Mouse (Mus musculus): ENCODE results near the gene Dusp1. TPM values are rescaled to one million over a fixed set of nuclear protein-coding genes. Genes with fewer than 3 reads are reported as not detected.
A peak's percentile ranks its signal among the peaks of the same experiment; 100 is the strongest.

The Dusp1 gene
- polyA plus RNA-seq, 1 experiment = 33.5 TPM

DNA sequence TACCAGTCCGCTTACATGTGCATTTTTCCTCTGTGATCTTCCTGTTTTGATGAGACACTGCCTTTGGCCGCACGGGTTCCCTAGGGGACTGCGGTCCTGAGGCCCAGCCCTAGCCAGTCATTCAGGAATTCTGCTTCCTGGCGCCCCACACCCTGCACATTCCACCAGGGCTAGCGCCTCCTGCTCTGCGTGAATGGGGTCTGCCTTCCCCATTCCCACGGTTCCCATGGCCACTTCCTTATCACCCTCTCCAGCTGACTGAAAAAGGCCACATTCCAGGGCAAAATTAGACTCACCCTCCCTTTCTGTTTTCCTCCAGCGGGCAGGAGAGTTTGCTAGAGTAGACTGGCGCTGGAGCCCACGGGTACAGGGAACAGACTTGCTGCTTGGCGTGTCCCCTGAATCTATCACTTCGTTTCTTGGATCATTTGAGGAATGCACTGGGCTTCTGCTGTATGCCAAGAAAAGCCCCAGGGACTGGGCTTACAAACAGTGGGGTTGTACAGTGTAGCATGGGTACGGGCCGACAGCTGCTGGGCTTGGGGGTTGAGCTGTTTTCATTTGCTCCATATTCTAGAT, 22.7 kb upstream of the Dusp1 start:
- 70% methylated on average over 15 of the region's 15 CpGs for WGBS
- H3K4me1 ChIP-seq (ENCODE audit: control insufficient read depth, insufficient read depth, insufficient read length, low read length) = peaks cover 16% of the 10 kb centered on the region
- H3K27me3 ChIP-seq (ENCODE audit: control insufficient read depth, insufficient read depth, low read length) = no peaks in the 10 kb centered on the region
- H3K36me3 ChIP-seq (ENCODE audit: control insufficient read depth, insufficient read depth, low read length) = no peaks in the 10 kb centered on the region; the same call in 1 of the 2 replicates
- H3K4me3 ChIP-seq (ENCODE audit: low read depth, low read length) = no peak overlapping the region
- TF ChIP-seq POLR2A (IDR thresholded peaks at IDR 0.05; ENCODE audit: low read depth, low read length) = no peak
- no peak for TF ChIP-seq CTCF (IDR thresholded peaks at IDR 0.05; ENCODE audit: extremely low read depth, insufficient read length, insufficient replicate concordance, low read depth, low read length)
- peak overlapping the region; percentile 66 for H3K27ac ChIP-seq (ENCODE audit: insufficient read depth, low read depth, low read length)

DNA sequence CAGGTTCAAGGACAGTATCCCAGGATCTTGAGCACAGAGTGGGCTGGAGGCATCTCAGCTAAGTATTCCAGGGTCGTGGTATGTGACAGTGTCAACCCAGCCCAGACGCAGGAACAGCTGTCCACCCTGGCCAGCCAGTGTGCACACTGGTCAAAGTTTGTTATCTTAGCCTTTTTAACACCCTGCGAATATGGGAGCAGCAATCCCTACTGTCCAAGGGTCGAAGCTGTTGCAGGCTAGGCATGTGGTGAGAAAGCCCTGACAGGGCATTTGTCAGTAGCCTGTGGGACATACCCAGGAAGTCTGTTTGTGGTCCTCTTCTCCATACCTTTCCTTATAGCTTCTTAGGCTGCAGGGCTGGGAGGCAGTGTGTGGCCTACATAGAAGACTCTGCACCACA, 22.1 kb upstream of the Dusp1 start:
- H3K27ac ChIP-seq (ENCODE audit: insufficient read depth, low read depth, low read length) = peak overlapping the region; percentile 66
- TF ChIP-seq CTCF (IDR thresholded peaks at IDR 0.05; ENCODE audit: extremely low read depth, insufficient read length, insufficient replicate concordance, low read depth, low read length) = no peak
- no peak for TF ChIP-seq POLR2A (IDR thresholded peaks at IDR 0.05; ENCODE audit: low read depth, low read length)
- 38% methylated on average over 4 of the region's 4 CpGs for WGBS

DNA sequence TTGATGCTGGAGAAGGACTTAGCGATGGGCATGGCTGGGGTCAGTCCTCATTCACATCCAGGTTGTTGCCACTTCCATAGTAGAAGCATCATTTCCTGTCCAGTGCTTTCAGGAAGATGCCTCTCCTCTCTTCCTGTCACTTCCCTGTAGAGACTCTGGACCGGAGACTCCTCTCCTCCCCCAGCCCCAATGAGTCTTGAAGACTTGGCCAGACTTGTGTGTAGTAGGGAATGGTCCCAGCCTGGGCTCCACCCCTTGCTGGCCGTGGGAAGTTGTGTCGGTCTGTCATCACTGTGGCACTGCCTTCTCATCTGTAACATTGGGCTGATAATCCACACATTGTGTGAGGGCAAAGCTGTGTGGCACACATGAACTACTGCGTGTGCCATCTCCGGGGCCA, 21.7 kb upstream of the Dusp1 start:
- TF ChIP-seq CTCF (IDR thresholded peaks at IDR 0.05; ENCODE audit: extremely low read depth, insufficient read length, insufficient replicate concordance, low read depth, low read length) (no peak), POLR2A (IDR thresholded peaks at IDR 0.05; ENCODE audit: low read depth, low read length) (no peak)
- WGBS = 84% methylated on average over 6 of the region's 6 CpGs
- Histone ChIP-seq H3K27ac (ENCODE audit: insufficient read depth, low read depth, low read length) (peak overlapping the region; percentile 66; the same call in 1 of the 2 replicates), H3K4me3 (ENCODE audit: low read depth, low read length) (no peak overlapping the region), H3K4me1 (ENCODE audit: control insufficient read depth, insufficient read depth, insufficient read length, low read length) (peaks cover 16% of the 10 kb centered on the region), H3K27me3 (ENCODE audit: control insufficient read depth, insufficient read depth, low read length) (no peaks in the 10 kb centered on the region), H3K36me3 (ENCODE audit: control insufficient read depth, insufficient read depth, low read length) (no peaks in the 10 kb centered on the region; the same call in 1 of the 2 replicates)

More for the DNA sequence above, 22.1 kb upstream of the Dusp1 start:
- no peaks in the 10 kb centered on the region; the same call in 1 of the 2 replicates for H3K36me3 ChIP-seq (ENCODE audit: control insufficient read depth, insufficient read depth, low read length)
- peaks cover 16% of the 10 kb centered on the region for H3K4me1 ChIP-seq (ENCODE audit: control insufficient read depth, insufficient read depth, insufficient read length, low read length)
- no peaks in the 10 kb centered on the region for H3K27me3 ChIP-seq (ENCODE audit: control insufficient read depth, insufficient read depth, low read length)
- H3K4me3 ChIP-seq (ENCODE audit: low read depth, low read length) = no peak overlapping the region

DNA sequence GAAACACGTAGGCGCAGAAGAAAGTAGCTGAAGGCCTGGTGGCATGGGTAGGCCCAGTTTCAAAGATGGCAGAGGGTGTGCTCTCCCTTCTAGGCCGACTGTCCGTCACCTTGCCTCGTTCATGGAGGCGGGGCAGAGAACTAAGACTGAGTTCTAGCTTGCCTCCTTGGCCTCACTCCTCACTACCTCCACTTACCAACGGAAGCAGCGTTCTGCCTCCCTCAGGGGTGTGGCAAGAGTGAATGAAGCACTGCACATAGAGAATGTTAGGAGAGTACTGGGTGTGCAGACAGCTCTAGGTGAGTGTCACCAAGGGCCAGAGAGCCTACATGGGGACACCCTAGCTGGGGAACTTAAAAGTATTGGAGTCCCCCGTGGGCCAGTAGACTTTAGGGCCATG, 21.1 kb upstream of the Dusp1 start:
- Histone ChIP-seq H3K27ac (ENCODE audit: insufficient read depth, low read depth, low read length) (no peak overlapping the region), H3K36me3 (ENCODE audit: control insufficient read depth, insufficient read depth, low read length) (no peaks in the 10 kb centered on the region; the same call in 1 of the 2 replicates), H3K27me3 (ENCODE audit: control insufficient read depth, insufficient read depth, low read length) (no peaks in the 10 kb centered on the region), H3K4me3 (ENCODE audit: low read depth, low read length) (no peak overlapping the region), H3K4me1 (ENCODE audit: control insufficient read depth, insufficient read depth, insufficient read length, low read length) (peaks cover 16% of the 10 kb centered on the region)
- TF ChIP-seq POLR2A (IDR thresholded peaks at IDR 0.05; ENCODE audit: low read depth, low read length) (no peak), CTCF (IDR thresholded peaks at IDR 0.05; ENCODE audit: extremely low read depth, insufficient read length, insufficient replicate concordance, low read depth, low read length) (no peak)
- 87% methylated on average over 9 of the region's 9 CpGs for WGBS

- WGBS = 88% methylated on average over 5 of the region's 5 CpGs
- Histone ChIP-seq H3K4me1 (ENCODE audit: control insufficient read depth, insufficient read depth, insufficient read length, low read length) (peaks cover 16% of the 10 kb centered on the region), H3K27me3 (ENCODE audit: control insufficient read depth, insufficient read depth, low read length) (no peaks in the 10 kb centered on the region), H3K36me3 (ENCODE audit: control insufficient read depth, insufficient read depth, low read length) (no peaks in the 10 kb centered on the region), H3K4me3 (ENCODE audit: low read depth, low read length) (no peak overlapping the region), H3K27ac (ENCODE audit: insufficient read depth, low read depth, low read length) (no peak overlapping the region)
- TF ChIP-seq POLR2A (IDR thresholded peaks at IDR 0.05; ENCODE audit: low read depth, low read length) (no peak), CTCF (IDR thresholded peaks at IDR 0.05; ENCODE audit: extremely low read depth, insufficient read length, insufficient replicate concordance, low read depth, low read length) (no peak)
These were observed 20.4 kb upstream of the Dusp1 start for GRCm38 (mm10) chr17:26582297-26582696.

DNA sequence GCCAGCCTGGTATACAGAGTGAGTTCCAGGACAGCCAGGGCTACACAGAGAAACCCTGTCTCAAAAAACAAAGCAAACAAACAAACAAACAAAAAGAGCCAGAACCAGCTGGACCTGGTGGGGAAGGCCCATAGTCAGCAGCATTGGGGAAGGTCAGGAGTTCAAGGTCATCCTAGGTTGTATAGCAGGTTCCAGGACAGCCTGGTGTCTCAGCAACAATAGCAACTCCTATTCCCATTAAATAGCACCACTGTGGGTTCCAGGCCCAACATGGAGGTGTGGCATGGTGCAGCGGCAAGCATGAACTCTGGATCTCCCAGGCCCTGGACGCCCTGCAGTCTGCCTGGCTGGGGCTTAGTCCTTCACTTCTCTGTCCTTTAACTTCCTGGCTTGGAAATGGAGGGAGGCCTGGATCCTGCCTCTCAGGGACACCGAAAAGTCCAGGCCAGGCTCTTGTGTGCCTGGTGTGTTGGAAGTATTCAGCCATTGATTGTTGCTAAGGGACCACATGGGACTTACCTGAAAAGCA, 19.0 kb upstream of the Dusp1 start:
- 95% methylated on average over 3 of the region's 3 CpGs for WGBS
- Histone ChIP-seq H3K27me3 (ENCODE audit: control insufficient read depth, insufficient read depth, low read length) (no peaks in the 10 kb centered on the region), H3K36me3 (ENCODE audit: control insufficient read depth, insufficient read depth, low read length) (no peaks in the 10 kb centered on the region; the same call in 1 of the 2 replicates), H3K4me1 (ENCODE audit: control insufficient read depth, insufficient read depth, insufficient read length, low read length) (peaks cover 20% of the 10 kb centered on the region), H3K27ac (ENCODE audit: insufficient read depth, low read depth, low read length) (no peak overlapping the region), H3K4me3 (ENCODE audit: low read depth, low read length) (no peak overlapping the region)
- TF ChIP-seq CTCF (IDR thresholded peaks at IDR 0.05; ENCODE audit: extremely low read depth, insufficient read length, insufficient replicate concordance, low read depth, low read length) = no peak
- no peak for TF ChIP-seq POLR2A (IDR thresholded peaks at IDR 0.05; ENCODE audit: low read depth, low read length)

DNA sequence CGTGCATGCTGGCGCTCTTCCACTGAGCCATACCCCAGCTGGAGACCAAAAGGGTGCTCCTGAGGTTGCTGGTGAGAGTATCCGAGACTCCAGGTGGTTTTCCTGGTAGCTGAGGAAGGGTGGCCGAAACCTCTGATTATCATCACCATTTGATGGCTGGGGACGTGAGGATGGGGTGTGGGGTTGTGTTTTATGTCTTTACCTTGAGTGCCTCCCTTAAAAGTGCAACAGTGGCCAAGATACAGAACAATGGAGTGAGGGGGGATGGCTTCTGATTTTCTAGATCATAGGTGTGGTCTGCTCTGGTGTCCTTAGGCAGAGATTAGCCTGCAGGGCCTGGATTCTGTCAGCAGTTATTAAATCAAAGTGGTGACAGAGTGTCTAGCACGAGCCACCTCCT, 17.5 kb upstream of the Dusp1 start:
- Histone ChIP-seq H3K27me3 (ENCODE audit: control insufficient read depth, insufficient read depth, low read length) (no peaks in the 10 kb centered on the region), H3K27ac (ENCODE audit: insufficient read depth, low read depth, low read length) (no peak overlapping the region), H3K4me3 (ENCODE audit: low read depth, low read length) (no peak overlapping the region), H3K4me1 (ENCODE audit: control insufficient read depth, insufficient read depth, insufficient read length, low read length) (peaks cover 13% of the 10 kb centered on the region), H3K36me3 (ENCODE audit: control insufficient read depth, insufficient read depth, low read length) (peaks cover 1% of the 10 kb centered on the region; the same call in 1 of the 2 replicates)
- no peak for TF ChIP-seq POLR2A (IDR thresholded peaks at IDR 0.05; ENCODE audit: low read depth, low read length)
- no peak for TF ChIP-seq CTCF (IDR thresholded peaks at IDR 0.05; ENCODE audit: extremely low read depth, insufficient read length, insufficient replicate concordance, low read depth, low read length)
- 85% methylated on average over 6 of the region's 6 CpGs for WGBS

Measured in small intestine, adult 2 months (tissue).